Mouse (Mus musculus) 3T3-L1 (cell line): ENCODE measurements around the gene Acat1.

Experiments
- DNase-seq: peaks from one replicate; pipeline ENCODE4 v3.0.0-alpha.2; 2015; ENCODE audit warnings: low read depth, low spot score

Gene Acat1

GRCm38 (mm10) chr9:53535416-53536320 is 74.5 kb downstream of the Acat1 start:
- peak; percentile 35 for DNase-seq
